Mouse (Mus musculus) embryonic fibroblast, embryonic 13.5 days (primary cell): ENCODE measurements at regions not wholly inside any gene's neighbourhood (a gene's known extent, or its start where the extent isn't known, plus 50 kb on each side); places are given as distances from the start of the nearest gene placed in this dataset.

Experiments
- CTCF ChIP-seq: IDR thresholded peaks from 2 replicates; pipeline ENCODE4 v1.5.1; 2011; ENCODE audit warnings: mild to moderate bottlenecking, control low read depth, low read length, moderate library complexity, borderline replicate concordance; ENCODE audit not compliant: insufficient read depth
- POLR2A ChIP-seq: IDR thresholded peaks from 2 replicates; pipeline ENCODE4 v1.6.1; 2011; ENCODE audit warnings: low read depth, mild to moderate bottlenecking, control low read depth, low read length, moderate library complexity

- TF ChIP-seq CTCF: no peak
- no peak for TF ChIP-seq POLR2A
These were observed 165.9 kb downstream of the 1700129C05Rik start for GRCm38 (mm10) chr14:58976791-58977190.
